Mouse (Mus musculus) spleen, embryonic (tissue): ENCODE data around the gene Tspan11.

ENCODE experiments used
- CTCF ChIA-PET: fragments of 350-600 bp; sonication (Branson Sonifier 250); formaldehyde crosslinking; loops from one replicate; lab custom pipeline; 2022; lab: Charles Lee

Gene Tspan11

DNA sequence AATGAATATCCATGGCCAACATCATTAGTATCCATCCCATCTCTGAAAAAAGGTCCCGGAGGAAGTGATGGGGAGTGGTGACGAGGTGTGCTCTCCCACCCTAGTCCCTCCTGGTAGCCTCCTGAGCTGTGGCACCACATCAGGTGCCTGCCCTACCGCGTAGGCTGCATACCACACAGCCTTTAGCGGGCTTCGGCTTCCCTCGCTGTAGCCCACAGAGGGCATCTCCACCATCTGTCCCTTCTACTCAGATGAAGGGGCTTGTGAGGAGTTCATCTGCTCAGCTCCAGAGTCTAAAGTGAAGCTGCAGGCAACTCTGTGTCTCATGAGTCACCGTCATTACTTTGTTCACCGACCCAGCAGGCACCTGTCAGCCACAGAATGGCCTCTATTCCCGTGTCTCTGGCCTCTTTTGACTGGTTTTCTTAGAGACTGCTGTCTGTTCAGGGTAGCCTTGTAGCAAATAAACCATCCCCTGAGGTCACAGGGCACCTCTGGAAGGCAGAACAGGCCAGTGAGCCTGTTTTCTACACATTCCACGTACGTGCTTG, 101.6 kb downstream of the Tspan11 start:
- CTCF ChIA-PET = no interaction called here

DNA sequence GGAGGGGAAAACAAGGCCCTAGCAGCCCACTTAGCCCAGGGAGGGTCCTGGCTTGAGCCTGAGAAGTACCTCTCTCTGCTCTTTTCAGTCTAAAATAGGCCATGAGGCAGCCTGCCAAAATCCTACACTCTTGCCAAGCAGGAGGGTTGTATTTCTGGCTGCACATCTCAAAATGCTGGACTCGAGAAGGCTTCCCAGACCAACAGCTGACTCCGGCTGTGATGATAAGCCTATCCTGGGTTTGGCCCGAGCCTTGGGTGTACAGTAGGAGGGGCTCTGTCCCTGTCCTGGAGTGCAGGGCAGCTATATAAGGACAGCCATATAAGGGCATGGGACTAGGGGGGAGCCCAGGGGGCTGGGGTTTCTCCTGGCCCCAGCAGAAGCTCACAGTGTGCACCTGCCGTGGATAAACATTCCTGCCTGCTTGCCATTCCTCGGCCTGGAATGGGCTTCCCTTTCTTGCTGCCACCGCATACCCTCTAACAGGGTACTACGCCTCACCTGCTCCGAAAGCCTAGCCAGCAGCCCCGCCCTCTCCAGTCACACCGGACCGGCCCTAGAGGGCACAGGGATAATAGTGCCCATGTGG, 102.3 kb downstream of the Tspan11 start:
- CTCF ChIA-PET = no interaction called here

DNA sequence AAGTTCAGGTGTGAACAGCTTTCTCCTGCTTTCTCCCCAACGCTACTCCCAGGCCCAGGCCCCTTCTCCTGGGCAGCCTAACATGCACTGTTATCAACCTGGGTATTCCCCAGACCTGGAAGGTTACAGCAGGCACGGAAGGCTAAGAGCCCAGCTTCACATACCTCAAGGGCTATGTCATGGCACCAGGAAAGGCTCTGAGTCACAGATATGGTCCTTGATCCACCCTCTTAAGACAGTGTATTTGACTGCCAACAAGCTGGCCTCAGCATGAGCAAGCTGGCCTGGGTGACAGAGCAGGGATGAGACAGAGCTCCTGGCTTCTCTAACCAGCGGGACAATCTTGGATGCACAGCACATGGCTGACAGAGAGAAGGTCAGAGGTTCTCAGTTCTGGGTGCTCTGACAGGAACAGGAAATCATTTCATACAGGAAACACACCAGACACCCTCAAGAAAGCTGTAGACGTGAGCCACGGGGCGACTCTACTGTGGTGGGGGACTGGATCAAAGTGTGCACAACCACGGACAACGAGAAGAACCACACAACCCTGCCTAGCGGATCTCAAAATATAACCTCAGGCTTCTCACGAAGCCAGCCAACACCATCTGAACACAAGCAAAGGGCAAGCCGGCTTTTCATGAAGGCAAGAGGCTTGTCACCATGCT, 104.3 kb downstream of the Tspan11 start:
- CTCF ChIA-PET = no interaction called here

DNA sequence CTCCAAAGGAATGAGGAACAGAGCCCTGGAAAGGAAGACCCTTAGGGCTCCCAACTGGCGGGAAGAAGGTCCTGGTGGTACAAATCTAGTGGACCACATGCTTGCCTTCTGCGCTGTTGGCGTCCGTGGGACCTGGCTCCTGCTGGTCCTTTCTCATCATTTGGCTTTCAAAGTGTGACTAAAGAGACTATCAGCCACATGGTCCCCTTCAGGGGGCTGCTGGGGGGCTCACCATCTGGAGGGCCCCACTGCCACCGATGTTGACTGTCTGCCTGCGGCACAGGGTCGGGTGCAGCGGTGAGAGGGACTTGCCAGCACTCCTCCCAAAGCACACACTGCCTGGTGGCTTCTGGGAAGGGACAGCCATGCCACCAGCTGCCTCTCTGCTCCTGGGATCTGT, 105.6 kb downstream of the Tspan11 start:
- CTCF ChIA-PET = no interaction called here

DNA sequence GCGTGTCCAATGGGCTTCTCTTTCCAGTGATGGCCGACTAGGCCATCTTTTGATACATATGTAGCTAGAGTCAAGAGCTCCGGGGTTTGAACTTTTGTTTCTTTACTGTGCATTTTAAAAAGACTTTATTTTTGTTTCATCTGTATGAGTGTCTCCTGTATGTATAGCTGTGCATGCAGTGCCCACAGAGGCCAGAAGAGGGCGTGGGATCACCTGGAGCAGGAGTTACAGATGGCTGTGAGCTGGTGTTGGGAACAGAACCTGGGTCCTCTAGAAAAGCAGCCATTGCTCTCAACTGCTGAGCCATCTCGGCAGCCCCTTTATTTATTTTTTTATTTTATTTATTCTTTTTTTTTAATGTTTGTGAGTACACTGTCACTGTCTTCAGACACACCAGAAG, 109.5 kb downstream of the Tspan11 start:
- CTCF ChIA-PET = no interaction called here

DNA sequence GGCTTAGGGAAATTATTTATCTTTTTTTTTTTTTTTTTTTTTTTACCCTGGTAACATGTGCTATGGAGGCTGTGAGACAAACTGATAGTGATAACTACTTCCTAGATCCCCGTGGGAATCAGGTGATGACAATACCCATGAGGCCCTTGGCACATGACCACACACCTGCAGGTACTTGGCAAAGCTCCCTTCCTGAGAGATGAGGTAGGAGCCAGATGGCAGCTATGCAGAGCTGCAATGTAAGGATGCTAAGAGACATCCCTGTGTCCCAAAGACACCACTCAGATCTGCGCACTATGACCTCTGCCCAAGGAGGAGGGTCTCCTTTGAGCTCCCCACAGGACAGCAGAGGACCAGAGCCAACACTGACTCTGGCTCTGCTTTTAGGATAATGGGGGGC, 111.7 kb downstream of the Tspan11 start:
- CTCF ChIA-PET = interaction anchor here (0.7 kb wide), 1 partner anchor 263 kb away, joined by 19 read pairs; no protein-coding TSS in a partner anchor

DNA sequence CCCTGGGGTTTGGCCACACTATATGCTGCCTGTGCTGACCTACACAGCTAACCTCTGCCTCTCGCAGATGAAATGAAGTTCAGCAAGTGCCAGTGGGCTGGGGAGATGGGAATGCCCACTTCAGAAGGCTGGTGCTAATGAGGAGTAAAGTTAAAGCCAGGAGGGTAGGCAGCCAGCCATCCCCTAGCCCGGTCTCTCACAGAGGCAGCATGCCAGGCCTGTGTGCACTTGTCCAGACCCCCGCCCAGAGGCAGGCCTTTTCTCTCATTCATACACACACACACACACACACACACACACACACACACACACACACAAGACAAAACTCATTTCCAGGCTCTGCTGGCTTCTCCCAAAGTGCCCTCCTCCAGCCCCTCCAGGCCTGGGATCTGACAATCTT, 113.4 kb downstream of the Tspan11 start:
- CTCF ChIA-PET = interaction anchor here (0.8 kb wide), 1 partner anchor 366 kb away, joined by 4 read pairs; no protein-coding TSS in a partner anchor

DNA sequence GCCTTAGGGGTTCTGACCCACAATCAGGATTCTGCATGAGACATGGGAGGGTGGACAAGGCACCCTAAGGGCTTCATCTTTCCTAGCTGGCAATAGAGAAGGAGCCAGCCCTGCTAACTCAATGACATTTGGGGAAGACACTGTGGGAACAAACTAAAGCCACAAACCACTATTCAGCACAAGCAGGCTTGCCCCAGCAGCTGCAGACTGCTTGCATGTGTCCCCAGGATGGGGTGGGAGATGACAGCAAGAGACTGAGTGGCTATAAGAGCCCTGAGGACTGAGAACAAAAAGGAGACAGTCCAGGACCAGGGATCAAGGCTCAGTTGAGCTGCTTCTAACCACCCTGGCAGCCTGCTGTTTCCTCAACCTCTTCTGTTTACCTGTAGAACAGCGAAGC, 114.2 kb downstream of the Tspan11 start:
- CTCF ChIA-PET = no interaction called here

DNA sequence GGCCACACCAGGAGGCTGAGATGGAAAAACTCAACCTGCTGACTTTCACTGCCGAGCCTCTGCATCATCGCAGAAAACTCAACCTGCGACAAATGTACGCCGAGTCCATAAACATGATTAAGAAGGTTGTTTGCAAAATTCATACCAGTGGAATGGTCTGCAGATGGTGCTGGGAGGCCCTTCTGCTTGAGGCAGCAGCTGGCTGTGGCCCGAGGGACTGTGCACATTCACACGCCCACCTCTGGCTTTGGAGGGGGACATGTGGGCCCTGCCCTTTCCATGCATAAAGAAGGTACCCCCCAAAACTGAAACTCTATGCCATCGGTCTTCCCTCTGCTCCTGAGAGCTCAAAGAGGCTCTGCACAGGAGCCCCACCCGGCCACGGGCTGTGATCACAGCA, 114.7 kb downstream of the Tspan11 start:
- CTCF ChIA-PET = no interaction called here

DNA sequence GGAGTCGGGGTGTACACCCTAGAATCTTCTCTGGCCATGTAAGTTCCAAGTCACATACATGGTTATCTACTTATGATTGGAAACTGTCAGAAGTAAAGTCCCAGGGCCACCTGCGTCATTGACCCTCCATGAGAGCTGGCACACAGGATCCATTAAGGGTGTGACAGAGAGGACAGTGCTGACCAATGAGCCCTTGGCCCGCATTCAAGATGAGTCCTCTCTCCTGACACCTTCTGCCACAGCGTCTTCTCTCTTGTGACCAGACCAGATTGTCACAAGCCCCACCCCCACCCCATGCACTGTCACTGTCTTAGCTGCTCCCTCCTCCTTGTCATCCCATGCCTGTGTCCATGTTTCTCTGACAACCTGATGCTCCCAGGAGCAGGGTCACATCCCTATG, 115.3 kb downstream of the Tspan11 start:
- CTCF ChIA-PET = interaction anchor here (0.6 kb wide), 1 partner anchor 56 kb away, joined by 3 read pairs; no protein-coding TSS in a partner anchor

DNA sequence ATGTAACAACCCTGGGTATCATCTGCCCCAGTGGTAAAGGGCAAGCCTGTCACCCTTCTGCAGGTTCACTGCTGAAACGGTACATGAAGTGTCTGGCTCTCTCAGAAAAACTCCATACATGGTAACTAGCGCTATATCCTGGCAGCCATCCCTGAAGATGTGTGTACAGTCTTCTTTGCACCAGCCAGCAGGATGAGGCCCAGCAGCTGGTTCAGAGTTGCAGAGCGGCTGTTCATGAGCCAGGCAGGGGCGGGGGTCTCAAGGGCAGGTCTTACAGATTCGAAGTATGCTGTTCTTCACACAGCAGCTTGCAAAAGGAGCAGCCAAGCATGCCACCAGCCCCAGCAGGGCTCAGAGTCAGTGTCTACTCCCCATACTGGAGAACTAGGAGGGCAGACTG, 116.2 kb downstream of the Tspan11 start:
- CTCF ChIA-PET = no interaction called here
